Mouse (Mus musculus) right cerebral cortex, postnatal 14 days (tissue): ENCODE data around the gene Ccdc22.

ENCODE experiments used
- DNase-seq: peaks from one replicate; pipeline ENCODE4 v3.0.0; 2022

The Ccdc22 gene

DNA sequence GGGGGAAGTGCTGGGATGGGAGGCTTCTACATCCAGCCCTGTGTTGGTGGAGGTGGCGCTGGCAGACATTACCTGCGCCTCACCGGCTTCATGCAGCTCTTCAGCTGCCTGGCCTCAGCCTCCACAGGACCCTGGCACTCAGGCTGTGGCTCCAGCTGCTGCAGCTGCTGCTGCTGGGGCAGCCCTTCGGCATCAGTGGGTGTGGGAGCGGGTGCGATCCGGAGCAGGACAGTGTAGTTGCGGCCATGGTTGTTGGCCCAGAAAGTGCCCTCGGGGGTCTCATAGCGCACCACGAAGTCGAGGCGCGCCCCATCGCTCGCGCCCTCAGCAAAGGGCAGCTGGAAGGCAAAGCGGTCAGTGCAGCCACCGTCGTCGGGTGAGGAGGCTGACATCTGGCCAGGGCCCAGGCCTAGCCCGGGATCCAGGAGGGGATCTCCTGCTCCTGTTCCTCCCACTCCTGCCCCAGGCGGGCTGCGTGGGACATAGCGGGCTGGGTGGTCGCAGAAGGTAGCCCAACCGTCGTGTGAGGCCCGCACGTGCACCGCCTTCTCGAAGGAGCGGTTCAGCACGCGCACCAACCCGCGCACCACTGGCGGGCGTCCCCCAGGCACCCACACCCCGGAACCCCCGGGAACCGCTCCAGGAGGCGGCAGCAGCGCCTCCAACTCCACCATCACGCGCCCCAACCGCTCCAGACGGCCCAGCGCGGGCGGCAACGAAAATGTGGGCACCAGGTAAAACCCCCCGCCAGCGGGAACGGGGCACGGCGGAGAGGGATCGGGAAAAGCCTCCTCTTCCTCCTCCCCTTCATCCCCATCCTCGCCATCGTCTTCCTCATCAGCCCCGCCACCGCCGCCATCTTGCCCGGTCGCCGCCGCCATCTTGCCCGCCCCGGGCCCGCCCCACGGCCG is 31.9 kb downstream of the Ccdc22 start, which contains the start of gene Foxp3:
TSS of gene Foxp3 (plus strand) at position 469 of the 911 bp plus-strand sequence.
- DNase-seq: peak; percentile 56

GRCm38 (mm10) chrX:7572466-7572865 is 32.9 kb downstream of the Ccdc22 start:
- DNase-seq: no peak

GRCm38 (mm10) chrX:7571565-7572136 is 33.7 kb downstream of the Ccdc22 start:
- DNase-seq: no peak

DNA sequence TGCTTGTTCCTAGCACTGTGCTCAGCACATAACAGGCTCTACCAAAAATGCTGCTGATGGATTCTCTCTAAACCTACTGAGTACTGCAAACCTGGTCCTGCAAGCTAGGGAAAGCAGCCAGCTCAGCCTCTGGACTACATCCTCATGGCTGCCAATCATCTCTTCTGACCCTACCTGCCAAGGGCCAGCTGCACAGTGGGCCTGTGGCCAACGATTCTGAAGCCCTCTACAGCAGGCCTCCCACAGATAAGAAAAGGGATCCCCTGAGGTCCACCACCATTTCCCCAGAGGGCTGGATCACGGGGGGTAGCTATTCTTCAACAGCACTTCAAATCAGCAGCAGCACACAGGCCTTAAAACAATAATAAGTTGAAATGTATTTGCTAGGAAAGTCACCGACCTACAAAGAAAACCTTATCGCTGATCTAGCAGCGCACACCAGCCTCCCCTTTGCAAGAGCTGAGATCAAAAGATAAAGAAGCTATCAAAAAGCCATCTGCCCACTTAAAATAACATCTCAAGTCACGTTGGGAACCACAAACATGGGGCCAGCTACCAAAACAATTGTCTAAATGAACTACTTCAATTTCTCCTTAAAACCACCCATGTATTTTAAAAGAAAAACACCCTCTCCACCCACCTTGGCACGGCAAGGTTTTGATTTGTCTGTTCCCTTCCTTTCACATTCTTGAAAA is 34.7 kb downstream of the Ccdc22 start:
- DNase-seq: no peak

- no peak for DNase-seq
Observed at GRCm38 (mm10) chrX:7567491-7567890, 37.8 kb downstream of the Ccdc22 start.

GRCm38 (mm10) chrX:7566352-7566751 is 39.0 kb downstream of the Ccdc22 start:
- no peak for DNase-seq

- no peak for DNase-seq
Observed at GRCm38 (mm10) chrX:7563076-7563475, 42.2 kb downstream of the Ccdc22 start.

DNA sequence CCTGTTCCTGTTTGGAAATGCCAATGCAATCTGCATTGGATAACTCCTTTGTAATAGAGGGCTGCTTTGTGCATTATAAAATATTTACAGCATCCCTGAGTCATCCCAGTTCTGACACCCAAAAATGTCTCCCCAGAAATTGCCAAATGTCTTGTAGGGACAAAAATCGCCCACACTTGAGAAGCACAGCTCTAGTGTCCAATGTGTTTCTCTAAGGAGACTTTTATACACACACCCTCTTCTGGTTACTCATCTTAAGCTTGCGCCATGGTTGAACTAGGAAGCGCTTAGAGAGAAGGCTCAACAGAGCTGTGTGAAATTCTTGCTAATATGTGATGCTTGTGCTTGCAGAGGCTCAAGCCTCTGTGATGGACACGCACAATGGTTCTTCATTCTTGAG is 51.8 kb downstream of the Ccdc22 start:
- DNase-seq: no peak
